Mouse (Mus musculus) MEL (cell line): ENCODE results near the gene Gcdh. TPM values are rescaled to one million over a fixed set of nuclear protein-coding genes. Genes with fewer than 3 reads are reported as not detected.

ENCODE experiments used
- DNase-seq: peaks from one replicate; pipeline ENCODE4 v3.0.0; 2011; ENCODE audit warnings: low read depth, low spot score
- H3K27ac ChIP-seq: 2 replicates; pipeline ENCODE4 v1.5.1; 2012; ENCODE audit warnings: low read depth, mild to moderate bottlenecking, control low read depth, low read length, moderate library complexity; ENCODE audit not compliant: control insufficient read depth
- H3K27me3 ChIP-seq, 2 experiments: fragments of 150-350 bp in 1 of 2; sonication (generic) in 1 of 2; 2 replicates each; pipeline ENCODE4 v1.6.1; 2012; ENCODE audit warnings: low read length in 2 of 2, mild to moderate bottlenecking in 2 of 2, improper control_type of control experiment in 1 of 2, moderate library complexity in 1 of 2; ENCODE audit not compliant: insufficient read depth in 2 of 2, control insufficient read depth in 1 of 2
- H3K36me3 ChIP-seq, 2 experiments: 2 replicates each; pipeline ENCODE4 v1.6.1; 2012 to 2014; ENCODE audit warnings: low read length in 2 of 2, improper control_type of control experiment in 1 of 2, inconsistent platforms in 1 of 2, mild to moderate bottlenecking in 1 of 2; ENCODE audit not compliant: insufficient read depth in 2 of 2, control insufficient read depth in 1 of 2
- H3K4me1 ChIP-seq, 2 experiments: fragments of 150-350 bp in 1 of 2; sonication (generic) in 1 of 2; 2 replicates each; pipeline ENCODE4 v1.6.1; 2012; ENCODE audit warnings: low read length in 2 of 2, improper control_type of control experiment in 1 of 2, mild to moderate bottlenecking in 1 of 2; ENCODE audit not compliant: insufficient read depth in 2 of 2, control insufficient read depth in 1 of 2
- H3K4me3 ChIP-seq, 2 experiments: fragments of 150-350 bp in 1 of 2; sonication (generic) in 1 of 2; 2 replicates each; pipeline ENCODE4 v1.5.1; 2012; ENCODE audit warnings: low read depth in 2 of 2, low read length in 2 of 2, mild to moderate bottlenecking in 2 of 2, moderate library complexity in 2 of 2, control low read depth in 1 of 2, improper control_type of control experiment in 1 of 2; ENCODE audit not compliant: control insufficient read depth in 1 of 2, insufficient read depth in 1 of 2
- H3K79me2 ChIP-seq: 2 replicates; pipeline ENCODE4 v1.6.1; 2012; ENCODE audit warnings: mild to moderate bottlenecking, low read length, moderate library complexity; ENCODE audit not compliant: control insufficient read depth, poor library complexity, insufficient read depth
- H3K9ac ChIP-seq: 2 replicates; pipeline ENCODE4 v1.6.1; 2012; ENCODE audit warnings: low read depth, mild to moderate bottlenecking, control low read depth, low read length, moderate library complexity; ENCODE audit not compliant: control insufficient read depth, poor library complexity, severe bottlenecking
- H3K9me3 ChIP-seq: fragments of 150-350 bp; sonication (generic); replicated peaks from 2 replicates; pipeline ENCODE4 v1.6.1; 2012; ENCODE audit warnings: mild to moderate bottlenecking, low read length, improper control_type of control experiment, moderate library complexity; ENCODE audit not compliant: insufficient read depth
- CTCF ChIP-seq, 3 experiments: IDR thresholded peaks in 2 of 3; conservative IDR thresholded peaks in 1 of 3; 2 replicates each; pipeline ENCODE4 v1.5.1; 2011 to 2012; ENCODE audit warnings: low read length in 3 of 3, low read depth in 2 of 3, mild to moderate bottlenecking in 2 of 3, improper control_type of control experiment in 1 of 3, inconsistent platforms in 1 of 3, mixed read lengths in 1 of 3, moderate library complexity in 1 of 3; ENCODE audit not compliant: control insufficient read depth in 1 of 3, insufficient read depth in 1 of 3, poor library complexity in 1 of 3, severe bottlenecking in 1 of 3
- E2F4 ChIP-seq: IDR thresholded peaks from 2 replicates; pipeline ENCODE4 v1.6.1; 2011; ENCODE audit warnings: low read depth, low read length, improper control_type of control experiment, borderline replicate concordance
- GABPA ChIP-seq: IDR thresholded peaks from 2 replicates; pipeline ENCODE4 v1.6.1; 2012; ENCODE audit warnings: low read depth, mild to moderate bottlenecking, inconsistent platforms, low read length, improper control_type of control experiment, moderate library complexity
- GATA1 ChIP-seq: IDR thresholded peaks from 2 replicates; pipeline ENCODE4 v1.6.1; 2011; ENCODE audit warnings: low read depth, low read length, improper control_type of control experiment
- HCFC1 ChIP-seq: IDR thresholded peaks from 2 replicates; pipeline ENCODE4 v1.6.1; 2012; ENCODE audit warnings: low read depth, mild to moderate bottlenecking, inconsistent platforms, low read length, improper control_type of control experiment, moderate library complexity
- JUND ChIP-seq: IDR thresholded peaks from 2 replicates; pipeline ENCODE4 v1.6.1; 2011; ENCODE audit warnings: low read depth, mild to moderate bottlenecking, improper control_type of control experiment, low read length
- MAFK ChIP-seq: IDR thresholded peaks from 2 replicates; pipeline ENCODE4 v1.6.1; 2011; ENCODE audit warnings: low read depth, mild to moderate bottlenecking, low read length, improper control_type of control experiment, borderline replicate concordance
- MAX ChIP-seq: IDR thresholded peaks from 2 replicates; pipeline ENCODE4 v1.6.1; 2011; ENCODE audit warnings: low read length, improper control_type of control experiment
- MAZ ChIP-seq: IDR thresholded peaks from 2 replicates; pipeline ENCODE4 v1.6.1; 2012; ENCODE audit warnings: low read depth, mild to moderate bottlenecking, inconsistent platforms, low read length, improper control_type of control experiment
- MEF2A ChIP-seq: IDR thresholded peaks from 2 replicates; pipeline ENCODE4 v1.6.1; 2014; ENCODE audit warnings: low read depth, mild to moderate bottlenecking, inconsistent platforms, low read length, improper control_type of control experiment; ENCODE audit not compliant: poor library complexity, insufficient replicate concordance, severe bottlenecking; ENCODE audit errors: extremely low read depth
- MXI1 ChIP-seq: IDR thresholded peaks from 2 replicates; pipeline ENCODE4 v1.6.1; 2011; ENCODE audit warnings: mild to moderate bottlenecking, low read depth, low read length, improper control_type of control experiment
- MYB ChIP-seq: IDR thresholded peaks from 2 replicates; pipeline ENCODE4 v1.6.1; 2011; ENCODE audit warnings: mild to moderate bottlenecking, low read depth, low read length, improper control_type of control experiment
- MYC ChIP-seq: IDR thresholded peaks from 2 replicates; pipeline ENCODE4 v1.6.1; 2011; ENCODE audit warnings: low read depth, mild to moderate bottlenecking, low read length, improper control_type of control experiment, moderate library complexity
- POLR2AphosphoS2 ChIP-seq: IDR thresholded peaks from 2 replicates; pipeline ENCODE4 v1.6.1; 2011; ENCODE audit warnings: low read length, improper control_type of control experiment
- POLR2AphosphoS5 ChIP-seq: IDR thresholded peaks from 2 replicates; pipeline ENCODE4 v1.6.1; 2012; ENCODE audit warnings: low read depth, borderline replicate concordance, mild to moderate bottlenecking, inconsistent platforms, low read length, moderate library complexity, mixed read lengths
- RAD21 ChIP-seq: IDR thresholded peaks from 2 replicates; pipeline ENCODE4 v1.6.1; 2011; ENCODE audit warnings: mild to moderate bottlenecking, low read depth, low read length, improper control_type of control experiment
- RCOR1 ChIP-seq: IDR thresholded peaks from 2 replicates; pipeline ENCODE4 v1.6.1; 2012; ENCODE audit warnings: low read depth, mild to moderate bottlenecking, inconsistent platforms, low read length, improper control_type of control experiment
- SIN3A ChIP-seq: IDR thresholded peaks from 2 replicates; pipeline ENCODE4 v1.6.1; 2012; ENCODE audit warnings: low read length, improper control_type of control experiment, inconsistent platforms
- SMC3 ChIP-seq: IDR thresholded peaks from 2 replicates; pipeline ENCODE4 v1.6.1; 2011; ENCODE audit warnings: low read depth, low read length, improper control_type of control experiment
- TAL1 ChIP-seq: IDR thresholded peaks from 2 replicates; pipeline ENCODE4 v1.6.1; 2012; ENCODE audit warnings: mild to moderate bottlenecking, inconsistent platforms, low read length, moderate library complexity, mixed read lengths
- TBP ChIP-seq: IDR thresholded peaks from 2 replicates; pipeline ENCODE4 v1.8.0; 2011; ENCODE audit warnings: low read depth, low read length, improper control_type of control experiment
- TCF12 ChIP-seq: IDR thresholded peaks from 2 replicates; pipeline ENCODE4 v1.6.1; 2014; ENCODE audit warnings: low read depth, mild to moderate bottlenecking, inconsistent platforms, low read length, improper control_type of control experiment, moderate library complexity
- UBTF ChIP-seq: IDR thresholded peaks from 2 replicates; pipeline ENCODE4 v1.6.1; 2012; ENCODE audit warnings: low read depth, mild to moderate bottlenecking, inconsistent platforms, low read length, improper control_type of control experiment, moderate library complexity, borderline replicate concordance; ENCODE audit not compliant: insufficient read depth
- USF2 ChIP-seq, 2 experiments: IDR thresholded peaks; 2 replicates each; pipeline ENCODE4 v1.6.1; 2011 to 2012; ENCODE audit warnings: improper control_type of control experiment in 2 of 2, low read length in 2 of 2, borderline replicate concordance in 1 of 2, inconsistent platforms in 1 of 2, low read depth in 1 of 2, mild to moderate bottlenecking in 1 of 2; ENCODE audit not compliant: insufficient read depth in 1 of 2
- ZC3H11A ChIP-seq: IDR thresholded peaks from 2 replicates; pipeline ENCODE4 v1.6.1; 2012; ENCODE audit warnings: low read depth, mild to moderate bottlenecking, inconsistent platforms, low read length, improper control_type of control experiment
- ZKSCAN1 ChIP-seq: IDR thresholded peaks from 2 replicates; pipeline ENCODE4 v1.6.1; 2012; ENCODE audit warnings: low read depth, mild to moderate bottlenecking, inconsistent platforms, low read length, improper control_type of control experiment, moderate library complexity
- ZNF384 ChIP-seq: IDR thresholded peaks from 2 replicates; pipeline ENCODE4 v1.6.1; 2012; ENCODE audit warnings: low read depth, mild to moderate bottlenecking, inconsistent platforms, low read length, improper control_type of control experiment
- polyA plus RNA-seq, 2 experiments: library from polyadenylated mRNA; stranded (reverse) in 1 of 2; unstranded in 1 of 2; fragments of >175 nt in 1 of 2; fragments of >200 nt in 1 of 2; gene quantifications; 2 replicates each; pipeline versions ENCODE4 v1.2.1 to v1.2.4; 2012; ENCODE audit warnings: low replicate concordance in 2 of 2, low read depth in 1 of 2; ENCODE audit not compliant: insufficient read length in 2 of 2, insufficient read depth in 1 of 2, missing spikeins in 1 of 2
- total RNA-seq: library from RNA; depleted of rRNA; stranded (reverse); fragments of 300-350 nt; gene quantifications from 2 replicates; pipeline ENCODE4 v1.2.3, GENCODE M21; 2012

Gene Gcdh
- total and polyA plus RNA-seq, 3 experiments, result 10.7 to 17.3 TPM; not detected in 1

- TF ChIP-seq MAX, result peak; percentile 41; the same call in 1 of the 2 replicates
- TF ChIP-seq MYB, result no peak
- TF ChIP-seq RCOR1, result no peak
Measured at GRCm38 (mm10) chr8:84892993-84893708, 570 bp downstream of the Gcdh start (continued).

GRCm38 (mm10) chr8:84889141-84889540 lies 4.6 kb downstream of the Gcdh start:
- H3K4me1 ChIP-seq, result peaks cover 0 to 15% of the 10 kb centered on the region in 2 experiments; a peak in 3 of 4 replicates

GRCm38 (mm10) chr8:84888280-84888679 lies 5.4 kb downstream of the Gcdh start:
- H3K9me3 ChIP-seq, result no peaks in the 10 kb centered on the region
- peaks cover 2% of the 10 kb centered on the region; the same call in 1 of the 2 replicates for H3K79me2 ChIP-seq
- H3K4me3 ChIP-seq, result no peak overlapping the region
- H3K27ac ChIP-seq, result no peak overlapping the region
- H3K36me3 ChIP-seq, result peaks cover 7 to 8% of the 10 kb centered on the region in 2 experiments
- DNase-seq, result no peak
- TF ChIP-seq TBP (no peak), RAD21 (no peak), MAX (no peak), MYB (no peak), TCF12 (no peak), GATA1 (no peak), HCFC1 (no peak), MXI1 (no peak), SIN3A (no peak), MEF2A (no peak), MAFK (no peak), SMC3 (no peak), TAL1 (no peak), UBTF (no peak), ZNF384 (no peak), CTCF (IDR thresholded peaks at IDR 0.05 in 2 of 3, conservative IDR thresholded peaks at IDR 0.05 in 1 of 3; ENCODE audit: control insufficient read depth in 1 of 3, insufficient read depth in 1 of 3, low read depth in 2 of 3, low read length in 3 of 3, poor library complexity in 1 of 3, severe bottlenecking in 1 of 3) (no peak), RCOR1 (no peak), MYC (no peak), ZC3H11A (no peak), GABPA (no peak)
- H3K4me1 ChIP-seq, result peaks cover 0 to 15% of the 10 kb centered on the region in 2 experiments; a peak in 3 of 4 replicates
- H3K9ac ChIP-seq, result no peak overlapping the region
- H3K27me3 ChIP-seq, result no peaks in the 10 kb centered on the region

More at GRCm38 (mm10) chr8:84889141-84889540, 4.6 kb downstream of the Gcdh start:
- H3K27me3 ChIP-seq, result no peaks in the 10 kb centered on the region
- H3K79me2 ChIP-seq, result peaks cover 4% of the 10 kb centered on the region; the same call in 1 of the 2 replicates
- H3K4me3 ChIP-seq, result no peak overlapping the region
- no peak overlapping the region for H3K9ac ChIP-seq
- no peak overlapping the region for H3K27ac ChIP-seq
- peak; percentile 34 for DNase-seq
- H3K36me3 ChIP-seq, result peaks cover 4 to 8% of the 10 kb centered on the region in 2 experiments
- H3K9me3 ChIP-seq, result no peaks in the 10 kb centered on the region
- TF ChIP-seq E2F4 (no peak), GABPA (no peak), JUND (no peak), MAZ (no peak), MAFK (no peak), ZKSCAN1 (no peak), USF2 (IDR thresholded peaks at IDR 0.05; ENCODE audit: borderline replicate concordance in 1 of 2, insufficient read depth in 1 of 2, low read depth in 1 of 2, low read length in 2 of 2) (no peak), POLR2AphosphoS5 (no peak), POLR2AphosphoS2 (no peak), MAX (no peak), RAD21 (no peak), RCOR1 (no peak)
